Mouse (Mus musculus) embryonic facial prominence, embryonic 13.5 days (tissue): ENCODE measurements around the gene Tmem145. TPM values are rescaled to one million over a fixed set of nuclear protein-coding genes. Genes with fewer than 3 reads are reported as not detected.

ENCODE experiments used
- ATAC-seq: fragments of 200-750 bp; cut with Nextera tagmentation; 2 replicates; pipeline ENCODE4 v1.8.0; 2017; ENCODE audit warnings: low read depth; ENCODE audit not compliant: insufficient number of reproducible peaks, insufficient read depth, low FRiP score, low TSS enrichment
- H3K27ac ChIP-seq: fragments of 300-500 bp; sonication (generic); 2 replicates; pipeline ENCODE4 v1.5.1; 2015; ENCODE audit warnings: moderate library complexity, mild to moderate bottlenecking, inconsistent platforms
- H3K27me3 ChIP-seq: fragments of 300-500 bp; sonication (generic); 2 replicates; pipeline ENCODE4 v1.6.1; 2015; ENCODE audit warnings: mild to moderate bottlenecking, inconsistent platforms
- H3K36me3 ChIP-seq: fragments of 300-500 bp; sonication (generic); 2 replicates; pipeline ENCODE4 v1.6.1; 2015; ENCODE audit warnings: mild to moderate bottlenecking, inconsistent platforms
- H3K4me1 ChIP-seq: fragments of 300-500 bp; sonication (generic); 2 replicates; pipeline ENCODE4 v1.6.1; 2015; ENCODE audit warnings: inconsistent platforms
- H3K4me2 ChIP-seq: fragments of 300-500 bp; sonication (generic); 2 replicates; pipeline ENCODE4 v1.6.1; 2015; ENCODE audit warnings: moderate library complexity, mild to moderate bottlenecking, inconsistent platforms
- H3K4me3 ChIP-seq: fragments of 300-500 bp; sonication (generic); 2 replicates; pipeline ENCODE4 v1.5.1; 2015; ENCODE audit warnings: mild to moderate bottlenecking, inconsistent platforms
- H3K9ac ChIP-seq: fragments of 300-500 bp; sonication (generic); 2 replicates; pipeline ENCODE4 v1.6.1; 2015; ENCODE audit warnings: mild to moderate bottlenecking, inconsistent platforms
- H3K9me3 ChIP-seq: fragments of 300-500 bp; sonication (generic); 2 replicates; pipeline ENCODE4 v1.6.1; 2016; ENCODE audit warnings: inconsistent platforms
- WGBS: fragments of 180-500 bp; shearing (Covaris S2); methylation state at CpG from one replicate; pipeline ENCODE4 v1.1.7; 2015; ENCODE audit warnings: mixed read lengths; 5-methylcytosine and 5-hydroxymethylcytosine counted together
- polyA plus RNA-seq: library from polyadenylated mRNA; unstranded; fragments of >200 nt; fragmentation: Nextera tagmentation; extraction: Ambion mirVana; gene quantifications from 2 replicates; pipeline ENCODE4 v1.2.1, GENCODE M21; 2015

The Tmem145 gene
- polyA plus RNA-seq, 1 experiment from 2014 or later, result 2.5 TPM

- Histone ChIP-seq H3K4me1 (peaks cover 51% of the 10 kb centered on the region), H3K9ac (peak overlapping the region; percentile 82), H3K9me3 (no peaks in the 10 kb centered on the region), H3K4me3 (no peak overlapping the region), H3K36me3 (peaks cover 38% of the 10 kb centered on the region), H3K27me3 (no peaks in the 10 kb centered on the region), H3K4me2 (no peak overlapping the region), H3K27ac (no peak overlapping the region)
- ATAC-seq, result no peak
- 88% methylated on average over 35 of the region's 35 CpGs for WGBS
These were observed 35.0 kb upstream of the Tmem145 start for GRCm38 (mm10) chr7:25270652-25271633.

GRCm38 (mm10) chr7:25271651-25272444 is 34.1 kb upstream of the Tmem145 start:
- Histone ChIP-seq H3K27me3 (no peaks in the 10 kb centered on the region), H3K4me1 (peaks cover 58% of the 10 kb centered on the region), H3K4me3 (no peak overlapping the region), H3K4me2 (no peak overlapping the region), H3K36me3 (peaks cover 40% of the 10 kb centered on the region), H3K9me3 (no peaks in the 10 kb centered on the region), H3K27ac (no peak overlapping the region), H3K9ac (0 out of 2 replicates have a peak overlapping the region, but pooled peaks have one; percentile 21)
- ATAC-seq, result no peak
- 87% methylated on average over 30 of the region's 30 CpGs for WGBS

GRCm38 (mm10) chr7:25272445-25273258 is 33.3 kb upstream of the Tmem145 start:
- 89% methylated on average over 38 of the region's 38 CpGs for WGBS
- ATAC-seq, result no peak
- Histone ChIP-seq H3K4me1 (peaks cover 63% of the 10 kb centered on the region), H3K9ac (0 out of 2 replicates have a peak overlapping the region, but pooled peaks have one; percentile 21), H3K9me3 (no peaks in the 10 kb centered on the region), H3K27me3 (no peaks in the 10 kb centered on the region), H3K4me2 (no peak overlapping the region), H3K27ac (no peak overlapping the region), H3K4me3 (no peak overlapping the region), H3K36me3 (peaks cover 40% of the 10 kb centered on the region)

GRCm38 (mm10) chr7:25273259-25274241 is 32.4 kb upstream of the Tmem145 start:
- Histone ChIP-seq H3K4me1 (peaks cover 67% of the 10 kb centered on the region), H3K27me3 (no peaks in the 10 kb centered on the region), H3K9ac (peak overlapping the region; percentile 44; the same call in 1 of the 2 replicates), H3K4me3 (no peak overlapping the region), H3K36me3 (peaks cover 40% of the 10 kb centered on the region), H3K4me2 (no peak overlapping the region), H3K27ac (no peak overlapping the region; the same call in 1 of the 2 replicates), H3K9me3 (no peaks in the 10 kb centered on the region)
- no peak for ATAC-seq
- 89% methylated on average over 22 of the region's 22 CpGs for WGBS

- H3K4me1 ChIP-seq, result peaks cover 59% of the 10 kb centered on the region
- H3K27me3 ChIP-seq, result no peaks in the 10 kb centered on the region
- ATAC-seq, result no peak
- WGBS, result 46% methylated on average over 5 of the region's 5 CpGs
- no peaks in the 10 kb centered on the region for H3K9me3 ChIP-seq
- peak overlapping the region; percentile 100; the same call in 1 of the 2 replicates for H3K27ac ChIP-seq
- peaks cover 40% of the 10 kb centered on the region for H3K36me3 ChIP-seq
- peak overlapping the region; percentile 44; the same call in 1 of the 2 replicates for H3K9ac ChIP-seq
- H3K4me2 ChIP-seq, result peak overlapping the region; percentile 16; the same call in 1 of the 2 replicates
- H3K4me3 ChIP-seq, result no peak overlapping the region
These were observed 31.3 kb upstream of the Tmem145 start for GRCm38 (mm10) chr7:25274571-25274970.

- no peak overlapping the region for H3K4me3 ChIP-seq
These were observed 30.9 kb upstream of the Tmem145 start for GRCm38 (mm10) chr7:25274996-25275395.

GRCm38 (mm10) chr7:25275555-25276298 is 30.2 kb upstream of the Tmem145 start:
- Histone ChIP-seq H3K9me3 (no peaks in the 10 kb centered on the region), H3K4me1 (peaks cover 62% of the 10 kb centered on the region), H3K27me3 (no peaks in the 10 kb centered on the region), H3K27ac (peak overlapping the region; percentile 100), H3K4me3 (0 out of 2 replicates have a peak overlapping the region, but pooled peaks have one; percentile 4), H3K9ac (peak overlapping the region; percentile 58), H3K4me2 (peak overlapping the region; percentile 92), H3K36me3 (peaks cover 39% of the 10 kb centered on the region)
- 35% methylated on average over 9 of the region's 9 CpGs for WGBS
- no peak for ATAC-seq

More at GRCm38 (mm10) chr7:25274996-25275395, 30.9 kb upstream of the Tmem145 start:
- H3K4me2 ChIP-seq, result peak overlapping the region; percentile 16; the same call in 1 of the 2 replicates
- ATAC-seq, result no peak
- H3K9me3 ChIP-seq, result no peaks in the 10 kb centered on the region
- peak overlapping the region; percentile 58; the same call in 1 of the 2 replicates for H3K9ac ChIP-seq
- WGBS, result 83% methylated on average over 3 of the region's 3 CpGs
- H3K4me1 ChIP-seq, result peaks cover 59% of the 10 kb centered on the region
- no peaks in the 10 kb centered on the region for H3K27me3 ChIP-seq
- peak overlapping the region; percentile 100 for H3K27ac ChIP-seq
- H3K36me3 ChIP-seq, result peaks cover 40% of the 10 kb centered on the region

GRCm38 (mm10) chr7:25277405-25277804 is 28.5 kb upstream of the Tmem145 start:
- Histone ChIP-seq H3K4me3 (peak overlapping the region; percentile 85), H3K9ac (peak overlapping the region; percentile 78), H3K4me2 (peak overlapping the region; percentile 92), H3K36me3 (peaks cover 22% of the 10 kb centered on the region), H3K9me3 (no peaks in the 10 kb centered on the region), H3K27me3 (no peaks in the 10 kb centered on the region), H3K4me1 (peaks cover 72% of the 10 kb centered on the region), H3K27ac (peak overlapping the region; percentile 100)
- ATAC-seq, result no peak
- WGBS, result 76% methylated on average over 4 of the region's 4 CpGs

- Histone ChIP-seq H3K4me1 (peaks cover 72% of the 10 kb centered on the region), H3K27me3 (no peaks in the 10 kb centered on the region), H3K27ac (peak overlapping the region; percentile 100), H3K9me3 (no peaks in the 10 kb centered on the region), H3K36me3 (peaks cover 16% of the 10 kb centered on the region), H3K4me3 (peak overlapping the region; percentile 85), H3K4me2 (peak overlapping the region; percentile 92), H3K9ac (peak overlapping the region; percentile 78)
- WGBS, result 12% methylated on average over 4 of the region's 4 CpGs
- ATAC-seq, result no peak
These were observed 27.9 kb upstream of the Tmem145 start for GRCm38 (mm10) chr7:25277998-25278340.
